Comparison of ENCODE assay signal across 26 mouse cellular contexts in genomic region chr5:16314242-16314641, GRCm38 (mm10).
DNase-seq lines count a peak whose midpoint lies in the region; ATAC-seq and TF ChIP-seq lines count a peak whose summit lies in the region.
"Had no signal": no experiment of that assay in that cellular context is flagged by ENCODE, and none has a peak within 500 bp of the region (broad histone marks: within the 10 kb centered on the region; RNA-seq: fewer than 3 reads in every experiment).

No protein-coding gene starts in this region.

- TF ChIP-seq POLR2A in brain, embryonic 14.5 days (IDR thresholded peaks at IDR 0.05; ENCODE audit: borderline replicate concordance, extremely low read depth, insufficient read depth, insufficient read length, poor library complexity, severe bottlenecking), result no peak
- no peak for TF ChIP-seq POLR2A in myocyte (IDR thresholded peaks at IDR 0.05; ENCODE audit: insufficient read length, low read depth)

- H3K79me2 ChIP-seq in myocyte (ENCODE audit: control insufficient read depth, insufficient read depth), result no peaks in the 10 kb centered on the region

- no peak overlapping the region for H3K4me3 ChIP-seq in forebrain, embryonic 13.5 days
- no peak overlapping the region for H3K4me3 ChIP-seq in forebrain, embryonic 12.5 days (replicated peaks)
- no peak overlapping the region for H3K4me3 ChIP-seq in myocyte
- H3K4me3 ChIP-seq: embryonic facial prominence, embryonic 12.5 days; embryonic facial prominence, embryonic 15.5 days; heart, embryonic 10.5 days; heart, embryonic 13.5 days; hindbrain, embryonic 15.5 days had no signal

- H3K4me1 ChIP-seq in forebrain, embryonic 13.5 days, result no peaks in the 10 kb centered on the region
- H3K4me1 ChIP-seq in forebrain, embryonic 12.5 days, result no peaks in the 10 kb centered on the region
- H3K4me1 ChIP-seq: embryonic facial prominence, embryonic 12.5 days; embryonic facial prominence, embryonic 15.5 days; hindbrain, embryonic 15.5 days had no signal

- no peaks in the 10 kb centered on the region for H3K27me3 ChIP-seq in forebrain, embryonic 13.5 days
- no peaks in the 10 kb centered on the region for H3K27me3 ChIP-seq in forebrain, embryonic 12.5 days
- H3K27me3 ChIP-seq in myocyte (ENCODE audit: control insufficient read depth, insufficient read depth, insufficient read length), result no peaks in the 10 kb centered on the region
- H3K27me3 ChIP-seq: embryonic facial prominence, embryonic 12.5 days; embryonic facial prominence, embryonic 15.5 days; heart, embryonic 13.5 days; hindbrain, embryonic 15.5 days had no signal

- no peak overlapping the region for H3K9ac ChIP-seq in forebrain, embryonic 13.5 days
- H3K9ac ChIP-seq in forebrain, embryonic 12.5 days, result no peak overlapping the region
- H3K9ac ChIP-seq: embryonic facial prominence, embryonic 12.5 days; embryonic facial prominence, embryonic 15.5 days; heart, embryonic 13.5 days; hindbrain, embryonic 15.5 days had no signal

- H3K9me3 ChIP-seq in forebrain, embryonic 13.5 days (replicated peaks), result no peaks in the 10 kb centered on the region
- no peaks in the 10 kb centered on the region for H3K9me3 ChIP-seq in forebrain, embryonic 12.5 days
- H3K9me3 ChIP-seq: embryonic facial prominence, embryonic 12.5 days; embryonic facial prominence, embryonic 15.5 days; G1E; heart, embryonic 10.5 days; heart, embryonic 13.5 days; hindbrain, embryonic 15.5 days had no signal

- TF ChIP-seq CTCF in brain, embryonic 14.5 days (IDR thresholded peaks at IDR 0.05; ENCODE audit: borderline replicate concordance, extremely low read depth, insufficient read depth, insufficient read length), result no peak

- ATAC-seq in forebrain, embryonic 13.5 days, result peak; percentile 71; the same call in 1 of the 2 replicates
- no peak for ATAC-seq in forebrain, embryonic 12.5 days (ENCODE audit: low FRiP score)
- ATAC-seq in frontal cortex, adult (ENCODE audit: low TSS enrichment), result peak; percentile 56; the same call in 1 of the 2 replicates
- ATAC-seq: intestine, postnatal 0 days; Patski had no signal

- no peak overlapping the region for H3K27ac ChIP-seq in forebrain, embryonic 13.5 days
- H3K27ac ChIP-seq in forebrain, embryonic 12.5 days, result no peak overlapping the region
- H3K27ac ChIP-seq: embryonic facial prominence, embryonic 12.5 days; embryonic facial prominence, embryonic 15.5 days; heart, embryonic 10.5 days; heart, embryonic 13.5 days; hindbrain, embryonic 15.5 days had no signal

- 0 out of 2 replicates have a peak, but pooled peaks cover 3% of the 10 kb centered on the region for H3K36me3 ChIP-seq in forebrain, embryonic 13.5 days (ENCODE audit: poor library complexity, severe bottlenecking)
- no peaks in the 10 kb centered on the region for H3K36me3 ChIP-seq in forebrain, embryonic 12.5 days (replicated peaks)
- peaks cover 24% of the 10 kb centered on the region for H3K36me3 ChIP-seq in myocyte (ENCODE audit: control insufficient read depth, insufficient read depth)
- H3K36me3 ChIP-seq: embryonic facial prominence, embryonic 12.5 days; embryonic facial prominence, embryonic 15.5 days; G1E; heart, embryonic 10.5 days; hindbrain, embryonic 15.5 days had no signal

- no peak for DNase-seq in frontal cortex, postnatal 14 days (ENCODE audit: low spot score in 2 of 2)
- peak; percentile 72 for DNase-seq in brain, embryonic 14.5 days (ENCODE audit: low read depth)
- DNase-seq in right cerebral cortex, postnatal 10 days (ENCODE audit: low spot score in 2 of 2), result no peak
- DNase-seq in c-Kit-positive CD71-positive TER-119-positive erythroid progenitor cells, embryonic 14.5 days (ENCODE audit: low spot score), result no peak
- DNase-seq: adrenal gland, postnatal 10 days; adrenal gland, postnatal 36 days; cerebellum, adult 18-20 months; cerebellum, adult 9-10 months; cerebellum, postnatal 25 days; gastrocnemius, postnatal 25 days; heart, adult 18-20 months; heart, postnatal 14 days; heart, postnatal 4 days; kidney, adult 2 months had no signal

- H3K4me2 ChIP-seq in forebrain, embryonic 13.5 days, result no peak overlapping the region
- H3K4me2 ChIP-seq in forebrain, embryonic 12.5 days, result no peak overlapping the region
- H3K4me2 ChIP-seq in myocyte (ENCODE audit: low read depth), result no peak overlapping the region
- H3K4me2 ChIP-seq: embryonic facial prominence, embryonic 12.5 days; embryonic facial prominence, embryonic 15.5 days; heart, embryonic 13.5 days; hindbrain, embryonic 15.5 days had no signal

- H3ac ChIP-seq in myocyte (ENCODE audit: control insufficient read depth, insufficient read length), result no peak overlapping the region

- 87% methylated on average over 5 of the region's 5 CpGs for WGBS in forebrain, embryonic 13.5 days
- 89% methylated on average over 5 of the region's 5 CpGs for WGBS in forebrain, embryonic 12.5 days

TF ChIP-seq in myocyte, 11 proteins besides CTCF, POLR2A, EP300 and RAD21:
- TF ChIP-seq SRF (IDR thresholded peaks at IDR 0.05; ENCODE audit: control insufficient read depth, insufficient read length, low read depth), result no peak
- TF ChIP-seq CEBPB (IDR thresholded peaks at IDR 0.05; ENCODE audit: insufficient read depth, poor library complexity, severe bottlenecking), result 0 out of 2 replicates have a peak, but pooled peaks have one; percentile 6
